In genomic region chr5:54051056-54051455, GRCm38 (mm10) we compare ENCODE assay signal across 20 mouse cellular contexts. TPM values are rescaled to one million over a fixed set of nuclear protein-coding genes. Genes with fewer than 3 reads are reported as not detected.
DNase-seq lines count a peak whose midpoint lies in the region; TF ChIP-seq lines count a peak whose summit lies in the region.
"Had no signal": no experiment of that assay in that cellular context is flagged by ENCODE, and none has a peak within 500 bp of the region (broad histone marks: within the 10 kb centered on the region; RNA-seq: fewer than 3 reads in every experiment).

No protein-coding gene starts in this region.

- H3K27ac ChIP-seq in layer of hippocampus, adult 2 months, result 0 out of 2 replicates have a peak overlapping the region, but pooled peaks have one; percentile 36
- H3K27ac ChIP-seq: forebrain, embryonic 10.5 days; heart, adult 2 months; heart, embryonic 15.5 days; liver, embryonic 14.5 days; lung, embryonic 15.5 days; midbrain, embryonic 12.5 days; neural tube, embryonic 13.5 days had no signal

- H3K4me3 ChIP-seq in layer of hippocampus, adult 2 months, result no peak overlapping the region
- H3K4me3 ChIP-seq: forebrain, embryonic 10.5 days; heart, adult 2 months; heart, embryonic 15.5 days; lung, embryonic 15.5 days; midbrain, embryonic 12.5 days; neural tube, embryonic 13.5 days had no signal

- no peak for TF ChIP-seq CTCF in layer of hippocampus, adult 2 months (conservative IDR thresholded peaks at IDR 0.05)

- DNase-seq in embryo, embryonic 10 days (ENCODE audit: low spot score), result peak; percentile 21
- no peak for DNase-seq in embryo, embryonic 10.5 days (ENCODE audit: low spot score)
- no peak for DNase-seq in layer of hippocampus, adult 2 months (ENCODE audit: low spot score in 2 of 2)
- DNase-seq in layer of hippocampus, adult 11-12 months (ENCODE audit: low spot score), result no peak
- DNase-seq in ZHBTc4 (ENCODE audit: low read depth, low spot score), result peak; percentile 7
- DNase-seq in urinary bladder, adult 2 months (ENCODE audit: low spot score), result no peak
- DNase-seq in layer of hippocampus, postnatal 25 days (ENCODE audit: extremely low spot score in 1 of 2, low spot score in 1 of 2), result no peak
- DNase-seq: adrenal gland, adult 2 months; B cell, adult 2 months; cerebellum, adult 11 months; cerebellum, postnatal 14 days; gastrocnemius, postnatal 10 days; heart, adult 2 months; thymus, postnatal 36 days had no signal

RNA-seq across cellular contexts. Expression of gene Stim2, which starts 52.8 kb away (rescaled TPM):
- total RNA-seq in layer of hippocampus, adult 2 months (2021), result 100 to 1,000 TPM; 168 to 172 TPM
- polyA plus RNA-seq in urinary bladder, adult 2 months (2012; rRNA removed), result 7.0 and 11.8 TPM in 2 replicates
- total RNA-seq in layer of hippocampus, postnatal 25 days (2021), result 100 to 1,000 TPM; 145 to 152 TPM

Comparison
In these comparisons a context has a peak if more than half of its experiments do, and no peak if none do; other contexts are left out.
1. DNase-seq: peak in embryo, embryonic 10 days (single experiment) and ZHBTc4 (single experiment); none in embryo, embryonic 10.5 days (single experiment), layer of hippocampus, adult 2 months (0 of 2), layer of hippocampus, adult 11-12 months (single experiment), urinary bladder, adult 2 months (single experiment) and layer of hippocampus, postnatal 25 days (0 of 2).